Mouse (Mus musculus): ENCODE data around the gene Mctp1. TPM values are rescaled to one million over a fixed set of nuclear protein-coding genes. Genes with fewer than 3 reads are reported as not detected.

Gene Mctp1
- polyA plus RNA-seq, 1 experiment from 2014 or later = 1.4 TPM

DNA sequence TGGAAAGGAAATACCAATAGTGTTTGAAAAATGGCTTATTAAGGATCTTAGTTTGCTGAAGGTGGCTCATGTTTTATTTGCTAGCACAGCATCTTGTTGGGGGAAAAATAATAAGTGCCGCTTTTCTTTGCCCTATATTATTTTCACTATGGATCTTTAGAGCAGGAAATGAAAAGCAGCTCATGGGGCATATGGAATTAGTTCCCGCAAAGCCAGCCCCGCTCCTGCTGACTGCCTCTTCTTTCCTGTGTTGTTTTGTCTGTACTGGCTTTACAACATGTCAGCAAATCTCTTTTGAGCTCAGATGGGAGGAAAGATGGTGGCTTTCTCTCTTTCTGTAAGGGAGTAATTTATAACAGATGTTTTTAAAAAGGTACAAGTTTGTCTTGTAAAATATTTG is 618.3 kb downstream of the Mctp1 start:
- ATAC-seq (ENCODE audit: insufficient number of reproducible peaks, low FRiP score, low TSS enrichment, low read depth) = no peak
- H3K36me3 ChIP-seq = no peaks in the 10 kb centered on the region
- no peak overlapping the region for H3K4me3 ChIP-seq (replicated peaks)
- no peaks in the 10 kb centered on the region for H3K4me1 ChIP-seq
- WGBS = 28% methylated on average over 3 of the region's 3 CpGs
- no peak overlapping the region for H3K9ac ChIP-seq
- peak overlapping the region; percentile 35; the same call in 1 of the 2 replicates for H3K27ac ChIP-seq (replicated peaks)
- H3K4me2 ChIP-seq (replicated peaks) = no peak overlapping the region
- H3K27me3 ChIP-seq = no peaks in the 10 kb centered on the region
- H3K9me3 ChIP-seq (replicated peaks) = no peaks in the 10 kb centered on the region

DNA sequence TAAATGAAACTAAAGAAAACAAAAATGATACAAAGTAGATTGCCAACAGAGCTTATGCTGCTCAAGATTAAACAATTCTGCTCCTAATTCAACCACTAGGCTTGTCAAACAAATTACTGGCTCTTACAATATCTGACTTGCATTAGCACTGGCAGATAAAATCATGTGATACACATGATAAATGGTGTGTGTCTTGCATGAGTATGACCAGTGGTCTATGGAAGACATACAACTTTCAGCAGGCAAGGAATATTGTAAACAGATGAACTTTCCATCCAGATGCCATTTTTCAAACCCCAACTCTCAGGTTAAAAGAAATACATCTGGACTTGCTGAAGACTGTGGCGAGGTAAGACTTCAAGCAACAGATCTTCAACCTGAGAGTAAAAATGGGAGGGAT is 619.3 kb downstream of the Mctp1 start:
- H3K9me3 ChIP-seq (replicated peaks) = no peaks in the 10 kb centered on the region

GRCm38 (mm10) chr13:77018851-77019250 is 634.5 kb downstream of the Mctp1 start:
- no peak overlapping the region for H3K4me2 ChIP-seq (replicated peaks)
- no peaks in the 10 kb centered on the region for H3K9me3 ChIP-seq (replicated peaks)
- no peak overlapping the region for H3K4me3 ChIP-seq (replicated peaks)
- H3K27me3 ChIP-seq = no peaks in the 10 kb centered on the region
- H3K36me3 ChIP-seq = no peaks in the 10 kb centered on the region
- no peak overlapping the region for H3K9ac ChIP-seq
- WGBS = 90% methylated on average over 2 of the region's 2 CpGs
- no peaks in the 10 kb centered on the region for H3K4me1 ChIP-seq
- no peak overlapping the region for H3K27ac ChIP-seq (replicated peaks)
- no peak for ATAC-seq (ENCODE audit: insufficient number of reproducible peaks, low FRiP score, low TSS enrichment, low read depth)

More for the DNA sequence above, 619.3 kb downstream of the Mctp1 start:
- Histone ChIP-seq H3K27ac (replicated peaks) (no peak overlapping the region; the same call in 1 of the 2 replicates), H3K4me2 (replicated peaks) (no peak overlapping the region), H3K4me3 (replicated peaks) (no peak overlapping the region), H3K27me3 (no peaks in the 10 kb centered on the region), H3K4me1 (no peaks in the 10 kb centered on the region), H3K9ac (no peak overlapping the region), H3K36me3 (no peaks in the 10 kb centered on the region)
- WGBS = 71% methylated on average over 1 of the region's 1 CpGs
- ATAC-seq (ENCODE audit: insufficient number of reproducible peaks, low FRiP score, low TSS enrichment, low read depth) = no peak

DNA sequence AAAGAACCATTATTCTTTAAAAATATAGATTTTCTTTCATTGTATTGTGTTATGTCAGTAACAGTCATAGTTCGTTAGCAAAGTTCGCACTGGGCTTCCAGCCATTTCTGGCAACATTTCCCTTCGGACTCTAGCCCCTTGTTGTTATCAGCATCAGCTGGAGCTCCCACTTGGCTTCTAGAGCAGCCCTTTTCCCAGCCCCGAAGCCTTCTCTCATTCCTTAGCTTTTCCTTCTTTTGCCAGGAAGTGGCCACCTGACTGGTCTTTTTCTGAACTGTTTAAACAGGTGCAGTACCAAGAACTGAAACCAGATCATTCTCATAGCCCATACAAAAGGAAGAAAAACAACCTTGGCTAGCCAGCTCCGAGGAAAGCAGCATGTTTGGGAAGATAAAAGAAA is 645.3 kb downstream of the Mctp1 start:
- H3K27ac ChIP-seq (replicated peaks) = no peak overlapping the region
- 62% methylated on average over 5 of the region's 5 CpGs for WGBS
- no peaks in the 10 kb centered on the region for H3K27me3 ChIP-seq
- H3K36me3 ChIP-seq = no peaks in the 10 kb centered on the region
- no peak for ATAC-seq (ENCODE audit: insufficient number of reproducible peaks, low FRiP score, low TSS enrichment, low read depth)
- no peaks in the 10 kb centered on the region for H3K4me1 ChIP-seq
- no peak overlapping the region for H3K9ac ChIP-seq
- H3K4me2 ChIP-seq (replicated peaks) = no peak overlapping the region
- no peaks in the 10 kb centered on the region for H3K9me3 ChIP-seq (replicated peaks)
- H3K4me3 ChIP-seq (replicated peaks) = no peak overlapping the region

DNA sequence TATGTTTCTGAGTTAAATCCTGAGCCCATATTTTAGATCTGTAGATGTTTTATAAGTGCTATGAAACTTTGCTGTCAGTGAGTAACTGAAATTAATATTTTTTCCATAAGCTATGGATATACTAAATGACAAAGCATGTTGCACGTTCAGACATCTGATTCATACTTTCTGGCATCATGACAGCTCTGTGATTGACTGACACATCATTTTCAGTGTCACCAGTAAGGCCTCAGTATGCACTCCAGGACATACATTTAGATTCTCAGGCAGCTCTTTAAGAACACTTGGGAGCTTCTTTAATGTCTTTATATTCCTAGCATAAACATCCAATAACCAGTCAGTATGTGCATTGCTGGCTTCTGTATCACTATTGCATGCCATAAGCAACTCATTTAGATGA is 659.0 kb downstream of the Mctp1 start:
- H3K9me3 ChIP-seq (replicated peaks) = no peaks in the 10 kb centered on the region
- 60% methylated on average over 1 of the region's 1 CpGs for WGBS
- no peak overlapping the region for H3K9ac ChIP-seq
- no peak overlapping the region for H3K4me3 ChIP-seq (replicated peaks)
- ATAC-seq (ENCODE audit: insufficient number of reproducible peaks, low FRiP score, low TSS enrichment, low read depth) = no peak
- H3K27ac ChIP-seq (replicated peaks) = no peak overlapping the region
- H3K36me3 ChIP-seq = peaks cover 3% of the 10 kb centered on the region
- no peaks in the 10 kb centered on the region for H3K4me1 ChIP-seq
- H3K4me2 ChIP-seq (replicated peaks) = no peak overlapping the region
- no peaks in the 10 kb centered on the region for H3K27me3 ChIP-seq

DNA sequence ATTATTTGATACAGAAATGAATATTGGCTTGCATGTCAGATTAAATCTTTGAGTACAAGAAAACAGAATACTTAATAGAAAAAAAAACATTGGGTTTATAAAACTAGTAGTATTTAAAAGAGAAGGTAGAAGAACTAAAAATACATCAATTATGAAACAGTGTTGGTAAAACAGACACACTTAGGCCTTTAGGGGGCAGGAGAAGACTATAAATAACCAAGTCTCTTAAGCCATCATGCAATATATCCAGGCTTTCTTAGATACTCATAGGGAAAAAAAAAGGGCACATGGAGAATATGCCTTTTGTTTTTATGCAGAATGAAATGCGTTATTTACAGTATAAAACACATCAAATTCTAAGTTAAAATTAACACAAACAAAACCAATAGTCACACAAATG is 661.0 kb downstream of the Mctp1 start:
- no peak overlapping the region for H3K4me2 ChIP-seq (replicated peaks)
- 81% methylated on average over 1 of the region's 1 CpGs for WGBS

GRCm38 (mm10) chr13:77046416-77046815 is 662.1 kb downstream of the Mctp1 start:
- H3K9me3 ChIP-seq (replicated peaks) = no peaks in the 10 kb centered on the region
- ATAC-seq (ENCODE audit: insufficient number of reproducible peaks, low FRiP score, low TSS enrichment, low read depth) = no peak
- H3K4me3 ChIP-seq (replicated peaks) = no peak overlapping the region
- H3K4me1 ChIP-seq = no peaks in the 10 kb centered on the region
- H3K9ac ChIP-seq = no peak overlapping the region
- 84% methylated on average over 10 of the region's 10 CpGs for WGBS
- H3K36me3 ChIP-seq = peaks cover 3% of the 10 kb centered on the region
- no peak overlapping the region for H3K4me2 ChIP-seq (replicated peaks)
- H3K27ac ChIP-seq (replicated peaks) = no peak overlapping the region
- no peaks in the 10 kb centered on the region for H3K27me3 ChIP-seq

More for the DNA sequence above, 661.0 kb downstream of the Mctp1 start:
- Histone ChIP-seq H3K4me3 (replicated peaks) (no peak overlapping the region), H3K27me3 (no peaks in the 10 kb centered on the region), H3K4me1 (no peaks in the 10 kb centered on the region), H3K36me3 (peaks cover 3% of the 10 kb centered on the region), H3K9ac (no peak overlapping the region), H3K9me3 (replicated peaks) (no peaks in the 10 kb centered on the region), H3K27ac (replicated peaks) (no peak overlapping the region)
- no peak for ATAC-seq (ENCODE audit: insufficient number of reproducible peaks, low FRiP score, low TSS enrichment, low read depth)

GRCm38 (mm10) chr13:77047179-77047931 is 663.0 kb downstream of the Mctp1 start:
- ATAC-seq (ENCODE audit: insufficient number of reproducible peaks, low FRiP score, low TSS enrichment, low read depth) = no peak
- Histone ChIP-seq H3K36me3 (peaks cover 3% of the 10 kb centered on the region), H3K4me2 (replicated peaks) (no peak overlapping the region), H3K27ac (replicated peaks) (no peak overlapping the region), H3K9ac (no peak overlapping the region), H3K27me3 (no peaks in the 10 kb centered on the region), H3K4me3 (replicated peaks) (no peak overlapping the region), H3K4me1 (no peaks in the 10 kb centered on the region), H3K9me3 (replicated peaks) (no peaks in the 10 kb centered on the region)
- WGBS = 75% methylated on average over 6 of the region's 6 CpGs

GRCm38 (mm10) chr13:77048461-77048860 is 664.1 kb downstream of the Mctp1 start:
- Histone ChIP-seq H3K9ac (no peak overlapping the region), H3K4me3 (replicated peaks) (no peak overlapping the region), H3K4me2 (replicated peaks) (no peak overlapping the region), H3K27ac (replicated peaks) (no peak overlapping the region), H3K27me3 (no peaks in the 10 kb centered on the region), H3K9me3 (replicated peaks) (no peaks in the 10 kb centered on the region), H3K36me3 (peaks cover 3% of the 10 kb centered on the region), H3K4me1 (no peaks in the 10 kb centered on the region)
- no peak for ATAC-seq (ENCODE audit: insufficient number of reproducible peaks, low FRiP score, low TSS enrichment, low read depth)
- 88% methylated on average over 1 of the region's 1 CpGs for WGBS

DNA sequence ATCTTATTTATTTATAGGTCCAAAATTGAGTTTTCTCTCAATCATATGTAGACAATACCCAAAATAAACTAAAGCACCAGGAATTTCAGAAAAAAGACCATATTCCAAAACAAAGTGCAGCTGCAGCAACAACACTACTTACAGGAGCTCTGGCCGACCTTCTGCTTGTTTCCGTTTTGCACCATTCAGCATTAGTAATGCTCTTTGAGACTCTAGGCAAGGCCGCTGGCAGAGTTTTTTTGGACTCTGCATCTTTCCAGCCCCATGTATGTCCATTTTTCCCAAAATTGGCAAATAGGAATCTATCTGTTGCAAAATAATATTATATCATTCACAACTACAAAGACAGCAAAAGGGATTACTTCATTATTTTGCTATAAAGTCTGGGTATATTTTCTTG is 665.4 kb downstream of the Mctp1 start:
- H3K27me3 ChIP-seq = no peaks in the 10 kb centered on the region
- no peak overlapping the region for H3K4me3 ChIP-seq (replicated peaks)
- H3K4me1 ChIP-seq = no peaks in the 10 kb centered on the region
- H3K36me3 ChIP-seq = peaks cover 3% of the 10 kb centered on the region
- H3K4me2 ChIP-seq (replicated peaks) = no peak overlapping the region
- no peak for ATAC-seq (ENCODE audit: insufficient number of reproducible peaks, low FRiP score, low TSS enrichment, low read depth)
- no peak overlapping the region for H3K9ac ChIP-seq
- WGBS = 74% methylated on average over 3 of the region's 3 CpGs
- H3K27ac ChIP-seq (replicated peaks) = no peak overlapping the region
- H3K9me3 ChIP-seq (replicated peaks) = no peaks in the 10 kb centered on the region

DNA sequence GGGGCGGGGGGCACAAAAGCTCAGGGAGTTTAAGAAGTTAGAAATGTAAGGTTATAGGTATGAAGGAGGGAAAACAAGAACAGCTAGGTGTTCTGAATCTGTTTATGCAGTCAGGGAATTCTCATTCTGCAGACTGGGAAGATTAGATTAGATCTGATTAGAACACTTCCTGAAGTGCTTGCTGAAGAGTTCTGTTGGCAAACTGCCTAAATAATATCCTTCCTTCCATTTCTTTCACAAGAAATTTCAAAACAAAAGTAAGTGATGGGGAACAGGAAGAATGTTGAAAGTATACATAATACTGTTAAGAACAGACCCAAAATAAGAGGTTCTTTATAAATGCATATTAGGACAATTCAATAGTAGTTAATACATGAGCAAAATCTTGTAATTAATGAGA is 678.9 kb downstream of the Mctp1 start:
- Histone ChIP-seq H3K27me3 (no peaks in the 10 kb centered on the region), H3K4me1 (no peaks in the 10 kb centered on the region), H3K36me3 (0 out of 2 replicates have a peak, but pooled peaks cover 2% of the 10 kb centered on the region), H3K9ac (no peak overlapping the region), H3K9me3 (replicated peaks) (no peaks in the 10 kb centered on the region), H3K27ac (replicated peaks) (no peak overlapping the region), H3K4me2 (replicated peaks) (no peak overlapping the region), H3K4me3 (replicated peaks) (no peak overlapping the region)
- no peak for ATAC-seq (ENCODE audit: insufficient number of reproducible peaks, low FRiP score, low TSS enrichment, low read depth)
- WGBS = 67% methylated on average over 1 of the region's 1 CpGs

- no peak overlapping the region for H3K9ac ChIP-seq
- H3K4me2 ChIP-seq (replicated peaks) = no peak overlapping the region
- no peak overlapping the region for H3K4me3 ChIP-seq (replicated peaks)
- ATAC-seq (ENCODE audit: insufficient number of reproducible peaks, low FRiP score, low TSS enrichment, low read depth) = no peak
- 100% methylated on average over 1 of the region's 1 CpGs for WGBS
- no peaks in the 10 kb centered on the region for H3K9me3 ChIP-seq (replicated peaks)
- H3K27ac ChIP-seq (replicated peaks) = no peak overlapping the region
- no peaks in the 10 kb centered on the region for H3K36me3 ChIP-seq
- no peaks in the 10 kb centered on the region for H3K4me1 ChIP-seq
- no peaks in the 10 kb centered on the region for H3K27me3 ChIP-seq
Measured at GRCm38 (mm10) chr13:77068847-77069246, 684.5 kb downstream of the Mctp1 start.

Data from embryonic facial prominence, embryonic 15.5 days (tissue).